Mouse (Mus musculus) small intestine, adult 2 months (tissue): ENCODE results near the gene Nudt21. TPM values are rescaled to one million over a fixed set of nuclear protein-coding genes. Genes with fewer than 3 reads are reported as not detected.

ENCODE experiments used
- H3K27ac ChIP-seq: fragments of 200-500 bp; 2 replicates; pipeline ENCODE4 v1.5.1; 2012; ENCODE audit warnings: low read depth, low read length, control low read depth, inconsistent platforms; ENCODE audit not compliant: insufficient read depth
- H3K27me3 ChIP-seq: fragments of 200-500 bp; 2 replicates; pipeline ENCODE4 v1.6.1; 2012; ENCODE audit warnings: mild to moderate bottlenecking, moderate library complexity, low read length, inconsistent platforms; ENCODE audit not compliant: control insufficient read depth, insufficient read depth
- H3K36me3 ChIP-seq: fragments of 200-500 bp; 2 replicates; pipeline ENCODE4 v1.6.1; 2012; ENCODE audit warnings: mild to moderate bottlenecking, low read length, control low read depth, inconsistent platforms; ENCODE audit not compliant: control insufficient read depth, insufficient read depth
- H3K4me1 ChIP-seq: fragments of 200-500 bp; 2 replicates; pipeline ENCODE4 v1.6.1; 2012; ENCODE audit warnings: low read length, inconsistent platforms, mixed read lengths; ENCODE audit not compliant: control insufficient read depth, insufficient read depth, insufficient read length
- H3K4me3 ChIP-seq: fragments of 200-500 bp; 2 replicates; pipeline ENCODE4 v1.5.1; 2012; ENCODE audit warnings: low read depth, mild to moderate bottlenecking, control low read depth, inconsistent platforms, low read length, moderate library complexity
- CTCF ChIP-seq: fragments of 200-500 bp; IDR thresholded peaks from 2 replicates; pipeline ENCODE4 v1.5.1; 2012; ENCODE audit warnings: low read depth, mild to moderate bottlenecking, control low read depth, inconsistent platforms, low read length, moderate library complexity, mixed read lengths; ENCODE audit not compliant: insufficient replicate concordance, insufficient read length; ENCODE audit errors: extremely low read depth
- POLR2A ChIP-seq: fragments of 200-500 bp; IDR thresholded peaks from 2 replicates; pipeline ENCODE4 v1.6.1; 2012; ENCODE audit warnings: low read depth, mild to moderate bottlenecking, control low read depth, inconsistent platforms, low read length, moderate library complexity
- WGBS: fragments of 180-500 bp; shearing (Covaris S2); methylation state at CpG from one replicate; pipeline ENCODE4 v1.1.7; 2018; 5-methylcytosine and 5-hydroxymethylcytosine counted together
- polyA plus RNA-seq: library from polyadenylated mRNA; depleted of rRNA; stranded (reverse); fragments of >200 nt; gene quantifications from 2 replicates; pipeline ENCODE4 v1.2.3, GENCODE M21; 2012; rRNA removed

Gene Nudt21
- 8.5 and 56.5 TPM in 2 replicates for polyA plus RNA-seq

- Histone ChIP-seq H3K4me3 (peak within 1 kb of the TSS; percentile 90), H3K27me3 (no peaks in the 10 kb centered on the region), H3K36me3 (peaks cover 1% of the 10 kb centered on the region; the same call in 1 of the 2 replicates), H3K27ac (peak within 1 kb of the TSS; percentile 19), H3K4me1 (peaks cover 3% of the 10 kb centered on the region; the same call in 1 of the 2 replicates)
- WGBS = under 1% methylated on average over 41 of the region's 41 CpGs
- TF ChIP-seq CTCF = no peak
- TF ChIP-seq POLR2A = peak; percentile 27; the same call in 1 of the 2 replicates
Measured at GRCm38 (mm10) chr8:94036944-94037524, at the start of gene Nudt21, which contains the start of gene Ogfod1. Nudt21 (minus strand) TSS chr8:94037031. Ogfod1 (plus strand) TSS chr8:94037198.

GRCm38 (mm10) chr8:94076461-94077192 is 39.8 kb upstream of the Nudt21 start:
- WGBS = 85% methylated on average over 12 of the region's 12 CpGs
- no peaks in the 10 kb centered on the region; the same call in 1 of the 2 replicates for H3K36me3 ChIP-seq
- TF ChIP-seq POLR2A (no peak), CTCF (no peak)
- no peak overlapping the region for H3K27ac ChIP-seq
- H3K4me3 ChIP-seq = no peak overlapping the region
- H3K27me3 ChIP-seq = no peaks in the 10 kb centered on the region
- no peaks in the 10 kb centered on the region for H3K4me1 ChIP-seq

GRCm38 (mm10) chr8:94068793-94069192 is 32.0 kb upstream of the Nudt21 start:
- Histone ChIP-seq H3K27ac (no peak overlapping the region), H3K27me3 (no peaks in the 10 kb centered on the region), H3K4me3 (no peak overlapping the region), H3K4me1 (no peaks in the 10 kb centered on the region), H3K36me3 (peaks cover 21% of the 10 kb centered on the region)
- TF ChIP-seq POLR2A = no peak
- TF ChIP-seq CTCF = no peak
- 91% methylated on average over 7 of the region's 7 CpGs for WGBS

GRCm38 (mm10) chr8:94066121-94066863 is 29.5 kb upstream of the Nudt21 start:
- Histone ChIP-seq H3K4me3 (no peak overlapping the region), H3K27ac (no peak overlapping the region), H3K4me1 (no peaks in the 10 kb centered on the region), H3K36me3 (peaks cover 36% of the 10 kb centered on the region), H3K27me3 (no peaks in the 10 kb centered on the region)
- TF ChIP-seq POLR2A = no peak
- WGBS = 92% methylated on average over 11 of the region's 11 CpGs

- WGBS = 70% methylated on average over 6 of the region's 6 CpGs
- Histone ChIP-seq H3K27me3 (no peaks in the 10 kb centered on the region), H3K27ac (no peak overlapping the region), H3K4me1 (no peaks in the 10 kb centered on the region), H3K36me3 (peaks cover 43% of the 10 kb centered on the region), H3K4me3 (no peak overlapping the region)
- TF ChIP-seq CTCF (peak; percentile 11; the same call in 1 of the 2 replicates), POLR2A (no peak)
Measured at GRCm38 (mm10) chr8:94057157-94057854, 20.5 kb upstream of the Nudt21 start.

GRCm38 (mm10) chr8:94052696-94053095 is 15.9 kb upstream of the Nudt21 start:
- H3K4me1 ChIP-seq = no peaks in the 10 kb centered on the region
- H3K27me3 ChIP-seq = no peaks in the 10 kb centered on the region
- peaks cover 33% of the 10 kb centered on the region for H3K36me3 ChIP-seq
- WGBS = 90% methylated on average over 12 of the region's 12 CpGs
- TF ChIP-seq POLR2A = no peak
- TF ChIP-seq CTCF = no peak
- H3K27ac ChIP-seq = no peak overlapping the region
- H3K4me3 ChIP-seq = no peak overlapping the region

GRCm38 (mm10) chr8:94047845-94048244 is 11.0 kb upstream of the Nudt21 start:
- 75% methylated on average over 2 of the region's 2 CpGs for WGBS
- TF ChIP-seq CTCF = no peak
- no peak for TF ChIP-seq POLR2A
- H3K36me3 ChIP-seq = peaks cover 12% of the 10 kb centered on the region

More at GRCm38 (mm10) chr8:94047845-94048244, 11.0 kb upstream of the Nudt21 start:
- no peak overlapping the region for H3K27ac ChIP-seq
- no peaks in the 10 kb centered on the region for H3K27me3 ChIP-seq
- H3K4me1 ChIP-seq = peaks cover under 1% of the 10 kb centered on the region; the same call in 1 of the 2 replicates
- H3K4me3 ChIP-seq = no peak overlapping the region
